Mouse (Mus musculus): ENCODE measurements around the gene Batf3.

The Batf3 gene

DNA sequence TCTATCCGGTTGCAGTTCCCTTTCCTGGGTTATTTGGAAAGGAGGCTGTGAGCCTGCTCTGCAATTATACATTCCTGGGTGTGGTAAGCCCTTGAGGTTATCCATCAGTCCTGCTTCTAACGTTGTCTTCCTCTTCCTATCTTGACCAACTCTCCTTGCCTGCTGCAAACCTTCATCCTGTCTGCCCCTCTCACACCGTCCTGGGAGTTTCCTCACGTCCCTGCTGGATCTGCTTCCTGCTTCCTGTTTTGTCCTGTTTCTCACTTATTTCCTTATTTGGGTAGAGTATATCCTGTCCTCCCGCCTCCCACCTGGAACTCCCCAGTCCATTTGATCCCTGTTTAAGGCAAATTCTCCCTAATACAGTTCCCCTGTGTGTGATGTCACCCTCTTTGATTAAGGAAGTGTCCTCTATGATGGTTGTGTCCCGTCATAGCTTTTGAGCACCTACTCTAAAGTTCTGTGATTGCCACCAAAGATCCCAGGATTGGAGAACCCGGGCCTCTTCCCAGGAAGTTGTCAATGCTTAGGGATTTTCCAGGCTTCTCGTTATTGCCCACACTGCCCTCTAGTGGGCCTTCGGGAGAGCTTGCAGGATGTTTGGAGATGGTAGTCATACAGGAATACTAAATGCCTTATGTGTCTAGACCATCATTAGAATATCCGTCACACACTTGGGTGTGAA, 22.3 kb upstream of the Batf3 start:
- peaks cover 10% of the 10 kb centered on the region for H3K4me1 ChIP-seq (replicated peaks; ENCODE audit: low read depth, low read length)
- H3K9me3 ChIP-seq (ENCODE audit: low read length), result peaks cover 77% of the 10 kb centered on the region
- TF ChIP-seq POU5F1 (IDR thresholded peaks at IDR 0.05; ENCODE audit: borderline replicate concordance, low read length) (no peak), CTCF (conservative IDR thresholded peaks at IDR 0.05; ENCODE audit: low read length) (peak; percentile 39), NANOG (IDR thresholded peaks at IDR 0.05; ENCODE audit: borderline replicate concordance, low read length) (no peak)
- no peak overlapping the region for H3K4me3 ChIP-seq (replicated peaks; ENCODE audit: low read length)
- no peaks in the 10 kb centered on the region for H3K27me3 ChIP-seq (ENCODE audit: insufficient read depth, low read length)
- peaks cover 99% of the 10 kb centered on the region for H3K36me3 ChIP-seq (ENCODE audit: insufficient read depth, low read length)

DNA sequence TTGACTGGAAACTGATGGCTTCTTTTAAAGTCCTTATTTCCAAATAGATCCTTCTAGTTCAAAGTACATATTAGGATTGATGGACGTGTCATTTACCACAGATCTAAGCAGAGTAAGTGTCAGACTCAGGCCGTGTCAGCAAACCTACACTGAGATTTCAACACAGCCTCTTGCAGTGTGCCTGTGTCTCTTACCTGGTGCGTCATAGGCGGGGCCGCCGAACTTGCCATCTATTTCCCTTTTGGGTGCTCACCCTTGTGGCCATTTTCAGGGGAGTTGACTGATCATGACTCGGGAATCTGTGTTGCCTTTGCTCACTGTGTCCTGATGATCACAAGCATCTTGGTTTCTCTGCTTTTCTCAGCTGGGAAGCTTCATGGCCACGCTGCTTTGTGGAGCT, 14.4 kb upstream of the Batf3 start:
- Histone ChIP-seq H3K9me3 (ENCODE audit: low read length) (peaks cover 43% of the 10 kb centered on the region), H3K27me3 (ENCODE audit: insufficient read depth, low read length) (no peaks in the 10 kb centered on the region), H3K4me1 (replicated peaks; ENCODE audit: low read depth, low read length) (peaks cover 30% of the 10 kb centered on the region), H3K36me3 (ENCODE audit: insufficient read depth, low read length) (peaks cover 82% of the 10 kb centered on the region), H3K4me3 (replicated peaks; ENCODE audit: low read length) (no peak overlapping the region)
- TF ChIP-seq NANOG (IDR thresholded peaks at IDR 0.05; ENCODE audit: borderline replicate concordance, low read length), result no peak
- no peak for TF ChIP-seq CTCF (conservative IDR thresholded peaks at IDR 0.05; ENCODE audit: low read length)
- no peak for TF ChIP-seq POU5F1 (IDR thresholded peaks at IDR 0.05; ENCODE audit: borderline replicate concordance, low read length)

DNA sequence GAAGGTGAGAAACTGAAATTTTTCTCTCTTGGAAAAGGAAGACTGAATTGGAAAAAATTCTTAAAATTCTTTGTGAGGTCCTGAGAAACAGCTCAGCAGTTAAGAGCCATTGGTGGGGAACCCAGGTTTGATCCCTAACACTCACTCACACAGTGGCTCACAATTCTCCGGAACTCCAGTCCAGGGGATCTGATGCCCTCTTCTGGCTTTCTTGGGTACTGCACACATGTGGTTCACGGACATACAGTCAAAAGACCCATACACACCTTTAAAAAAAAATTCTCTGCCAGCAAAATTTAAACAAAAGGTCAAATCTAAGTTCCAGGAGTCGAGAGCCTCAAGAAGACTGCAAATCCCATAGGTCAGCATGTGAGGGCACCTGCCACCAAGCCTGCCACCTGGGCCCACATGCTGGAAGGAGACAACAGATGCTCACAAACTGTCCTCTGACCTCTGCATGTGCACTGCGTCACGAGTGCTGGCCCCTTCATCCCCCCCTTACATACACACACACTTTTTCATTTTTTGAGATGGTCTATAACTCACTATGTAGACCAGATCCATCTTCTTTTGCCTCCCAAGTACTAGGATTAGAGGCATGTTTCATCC, 12.6 kb upstream of the Batf3 start:
- Histone ChIP-seq H3K4me1 (replicated peaks; ENCODE audit: low read depth, low read length) (peaks cover 30% of the 10 kb centered on the region), H3K4me3 (replicated peaks; ENCODE audit: low read length) (no peak overlapping the region), H3K36me3 (ENCODE audit: insufficient read depth, low read length) (peaks cover 68% of the 10 kb centered on the region), H3K9me3 (ENCODE audit: low read length) (peaks cover 34% of the 10 kb centered on the region), H3K27me3 (ENCODE audit: insufficient read depth, low read length) (no peaks in the 10 kb centered on the region)
- TF ChIP-seq CTCF (conservative IDR thresholded peaks at IDR 0.05; ENCODE audit: low read length) (peak; percentile 72), POU5F1 (IDR thresholded peaks at IDR 0.05; ENCODE audit: borderline replicate concordance, low read length) (no peak), NANOG (IDR thresholded peaks at IDR 0.05; ENCODE audit: borderline replicate concordance, low read length) (no peak)

DNA sequence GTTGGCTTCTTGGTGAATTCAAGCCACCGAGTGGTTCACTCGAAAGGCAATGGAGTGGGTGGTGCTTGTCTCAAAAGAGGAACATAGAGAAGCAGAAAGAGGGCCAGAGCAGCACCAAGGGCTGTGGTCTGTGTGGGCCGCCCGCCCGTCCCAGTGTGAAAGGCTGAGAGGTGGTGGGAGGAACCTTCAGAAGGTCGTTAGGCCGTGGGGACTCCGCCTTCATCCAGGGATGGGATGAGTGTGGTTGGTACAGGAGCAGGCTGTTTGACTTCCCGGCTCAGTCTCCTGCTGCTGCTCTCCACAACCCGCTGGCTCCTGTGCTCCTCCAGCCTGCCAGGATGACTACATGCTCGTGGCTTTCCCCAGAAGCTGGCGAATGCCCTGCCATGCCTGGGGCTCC, 12.1 kb upstream of the Batf3 start:
- H3K4me1 ChIP-seq (replicated peaks; ENCODE audit: low read depth, low read length), result peaks cover 30% of the 10 kb centered on the region
- no peak for TF ChIP-seq POU5F1 (IDR thresholded peaks at IDR 0.05; ENCODE audit: borderline replicate concordance, low read length)
- TF ChIP-seq CTCF (conservative IDR thresholded peaks at IDR 0.05; ENCODE audit: low read length), result no peak
- TF ChIP-seq NANOG (IDR thresholded peaks at IDR 0.05; ENCODE audit: borderline replicate concordance, low read length), result no peak
- no peaks in the 10 kb centered on the region for H3K27me3 ChIP-seq (ENCODE audit: insufficient read depth, low read length)
- H3K36me3 ChIP-seq (ENCODE audit: insufficient read depth, low read length), result peaks cover 62% of the 10 kb centered on the region
- no peak overlapping the region for H3K4me3 ChIP-seq (replicated peaks; ENCODE audit: low read length)
- peaks cover 34% of the 10 kb centered on the region for H3K9me3 ChIP-seq (ENCODE audit: low read length)

DNA sequence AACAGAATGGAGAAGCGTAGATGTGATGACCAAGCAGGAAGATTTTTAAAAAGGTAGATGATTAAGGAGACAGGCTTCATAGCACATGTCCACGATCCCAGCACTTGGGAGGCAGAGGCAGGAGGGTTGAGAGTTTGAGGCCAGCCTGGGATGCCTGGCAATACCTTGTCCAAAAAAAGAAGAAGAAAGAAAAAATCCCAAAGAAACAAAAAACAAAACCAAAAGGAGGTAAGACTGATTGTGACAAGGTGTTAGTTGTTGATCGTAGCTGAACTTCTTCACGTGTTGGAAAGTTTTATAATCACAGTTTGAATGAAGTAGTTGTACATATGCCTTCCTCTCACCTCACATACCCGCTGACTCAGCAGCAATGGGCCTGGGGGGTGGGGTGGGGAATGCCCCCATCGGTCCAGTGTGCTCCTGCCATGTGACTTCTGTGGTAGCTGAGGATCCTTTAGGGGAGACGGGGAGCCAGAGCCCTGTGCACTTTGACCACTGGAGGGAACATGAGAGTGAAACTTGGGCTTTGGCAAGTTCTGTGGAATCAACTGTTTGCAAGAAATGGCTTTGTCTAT, 11.3 kb upstream of the Batf3 start:
- TF ChIP-seq POU5F1 (IDR thresholded peaks at IDR 0.05; ENCODE audit: borderline replicate concordance, low read length) (no peak), CTCF (conservative IDR thresholded peaks at IDR 0.05; ENCODE audit: low read length) (no peak), NANOG (IDR thresholded peaks at IDR 0.05; ENCODE audit: borderline replicate concordance, low read length) (no peak)
- no peak overlapping the region for H3K4me3 ChIP-seq (replicated peaks; ENCODE audit: low read length)
- H3K27me3 ChIP-seq (ENCODE audit: insufficient read depth, low read length), result no peaks in the 10 kb centered on the region
- peaks cover 55% of the 10 kb centered on the region for H3K36me3 ChIP-seq (ENCODE audit: insufficient read depth, low read length)
- H3K4me1 ChIP-seq (replicated peaks; ENCODE audit: low read depth, low read length), result peaks cover 30% of the 10 kb centered on the region
- peaks cover 33% of the 10 kb centered on the region for H3K9me3 ChIP-seq (ENCODE audit: low read length)

DNA sequence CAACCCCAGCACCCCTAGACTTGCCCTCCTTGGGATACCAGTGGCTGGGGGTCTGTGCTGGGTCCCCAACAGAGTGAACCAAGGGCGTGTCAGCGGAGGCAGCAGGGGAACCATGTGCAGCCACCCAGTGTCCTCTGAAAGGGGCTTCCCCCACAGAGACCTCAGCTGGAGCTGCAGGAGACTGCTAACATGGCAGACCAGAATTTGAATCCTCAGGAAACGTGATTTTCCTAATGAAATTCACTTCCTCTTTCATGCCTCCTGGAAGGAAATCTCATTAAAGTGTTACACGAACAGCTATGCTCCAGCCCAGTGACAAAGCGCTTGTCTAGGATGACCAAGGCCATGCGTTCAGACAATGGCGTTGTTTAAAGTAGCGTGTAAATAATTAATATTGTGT, 10.7 kb upstream of the Batf3 start:
- no peak for TF ChIP-seq NANOG (IDR thresholded peaks at IDR 0.05; ENCODE audit: borderline replicate concordance, low read length)
- TF ChIP-seq CTCF (conservative IDR thresholded peaks at IDR 0.05; ENCODE audit: low read length), result no peak
- no peak for TF ChIP-seq POU5F1 (IDR thresholded peaks at IDR 0.05; ENCODE audit: borderline replicate concordance, low read length)
- H3K4me3 ChIP-seq (replicated peaks; ENCODE audit: low read length), result no peak overlapping the region
- peaks cover 27% of the 10 kb centered on the region for H3K9me3 ChIP-seq (ENCODE audit: low read length)
- H3K36me3 ChIP-seq (ENCODE audit: insufficient read depth, low read length), result peaks cover 50% of the 10 kb centered on the region
- H3K27me3 ChIP-seq (ENCODE audit: insufficient read depth, low read length), result no peaks in the 10 kb centered on the region
- H3K4me1 ChIP-seq (replicated peaks; ENCODE audit: low read depth, low read length), result peaks cover 30% of the 10 kb centered on the region

DNA sequence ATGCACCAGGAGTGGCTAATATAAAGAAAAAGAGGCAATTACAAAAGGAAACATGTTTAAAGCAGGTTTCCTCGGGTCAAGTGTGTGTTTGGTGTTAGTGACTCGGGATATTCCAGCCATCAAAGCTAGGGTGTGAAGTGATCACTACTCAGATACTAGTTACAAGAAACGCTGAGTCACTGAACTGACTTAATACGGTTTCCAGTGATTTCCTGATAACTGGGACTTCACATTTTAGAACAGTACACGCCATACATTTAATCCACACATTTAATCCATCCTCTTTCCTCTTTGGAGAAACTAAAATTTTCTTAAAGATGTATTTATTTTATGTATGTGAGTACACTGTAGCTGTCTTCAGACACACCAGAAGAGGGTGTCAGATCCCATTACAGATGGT, 9.7 kb upstream of the Batf3 start:
- Histone ChIP-seq H3K27me3 (ENCODE audit: insufficient read depth, low read length) (no peaks in the 10 kb centered on the region), H3K4me1 (replicated peaks; ENCODE audit: low read depth, low read length) (peaks cover 30% of the 10 kb centered on the region)
- no peak for TF ChIP-seq POU5F1 (IDR thresholded peaks at IDR 0.05; ENCODE audit: borderline replicate concordance, low read length)
- no peak for TF ChIP-seq NANOG (IDR thresholded peaks at IDR 0.05; ENCODE audit: borderline replicate concordance, low read length)
- no peak for TF ChIP-seq CTCF (conservative IDR thresholded peaks at IDR 0.05; ENCODE audit: low read length)

DNA sequence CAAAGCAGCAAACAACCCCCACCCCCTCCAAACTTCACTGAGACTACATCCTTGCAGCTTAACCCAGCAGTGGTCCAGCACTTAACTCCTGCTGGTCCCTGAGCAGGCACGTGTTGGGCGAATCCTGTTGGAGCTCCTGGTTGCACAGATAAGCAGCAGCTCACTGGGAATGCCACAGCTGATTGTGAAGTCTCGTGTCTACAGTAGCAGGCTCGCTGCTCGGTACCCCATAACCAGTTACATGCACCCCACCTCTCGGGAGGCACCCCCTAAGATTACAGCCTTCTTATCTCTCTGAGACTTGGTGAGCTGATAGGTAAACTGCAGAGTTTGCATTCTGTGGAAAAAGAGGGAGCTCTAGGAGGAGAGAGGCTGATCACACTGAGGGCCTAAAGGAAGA, 8.3 kb upstream of the Batf3 start:
- Histone ChIP-seq H3K36me3 (ENCODE audit: insufficient read depth, low read length) (peaks cover 26% of the 10 kb centered on the region), H3K4me3 (replicated peaks; ENCODE audit: low read length) (no peak overlapping the region), H3K27me3 (ENCODE audit: insufficient read depth, low read length) (no peaks in the 10 kb centered on the region), H3K4me1 (replicated peaks; ENCODE audit: low read depth, low read length) (peaks cover 30% of the 10 kb centered on the region), H3K9me3 (ENCODE audit: low read length) (0 out of 2 replicates have a peak, but pooled peaks cover 4% of the 10 kb centered on the region)
- no peak for TF ChIP-seq NANOG (IDR thresholded peaks at IDR 0.05; ENCODE audit: borderline replicate concordance, low read length)
- no peak for TF ChIP-seq POU5F1 (IDR thresholded peaks at IDR 0.05; ENCODE audit: borderline replicate concordance, low read length)
- no peak for TF ChIP-seq CTCF (conservative IDR thresholded peaks at IDR 0.05; ENCODE audit: low read length)

More for the DNA sequence above, 9.7 kb upstream of the Batf3 start:
- no peak overlapping the region for H3K4me3 ChIP-seq (replicated peaks; ENCODE audit: low read length)
- peaks cover 17% of the 10 kb centered on the region for H3K9me3 ChIP-seq (ENCODE audit: low read length)
- peaks cover 40% of the 10 kb centered on the region for H3K36me3 ChIP-seq (ENCODE audit: insufficient read depth, low read length)

All from E14TG2a.4 (cell line).